Mouse (Mus musculus) lung, postnatal 36 days (tissue): ENCODE data around the gene Creb1.
A peak's percentile ranks its signal among the peaks of the same experiment; 100 is the strongest.

Source experiments
- DNase-seq: peaks from one replicate; pipeline ENCODE4 v3.0.0; 2022; ENCODE audit warnings: mixed read lengths

The Creb1 gene

GRCm38 (mm10) chr1:64546070-64546469 is 13.6 kb downstream of the Creb1 start:
- no peak for DNase-seq

GRCm38 (mm10) chr1:64549380-64549779 is 16.9 kb downstream of the Creb1 start:
- DNase-seq: no peak

GRCm38 (mm10) chr1:64551908-64552307 is 19.5 kb downstream of the Creb1 start:
- DNase-seq: no peak

DNA sequence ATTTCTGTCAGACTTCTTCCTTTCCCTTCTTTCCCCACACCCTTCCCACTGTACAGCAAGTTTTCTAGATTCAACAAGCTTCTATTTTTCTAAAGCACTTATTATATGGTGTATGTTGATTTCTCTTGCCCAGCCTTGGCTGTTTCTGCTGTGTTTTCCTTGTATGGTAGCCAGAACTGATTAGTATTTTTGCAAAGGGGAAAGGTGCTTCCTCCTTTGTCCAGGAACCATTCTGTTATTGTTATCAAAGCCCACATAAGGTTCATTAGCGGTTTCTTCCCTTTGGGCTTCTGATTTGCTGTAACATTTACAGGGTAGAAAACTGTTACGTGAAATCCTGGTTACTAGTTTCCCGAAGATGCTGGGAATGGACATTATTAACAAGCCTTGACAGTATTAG is 27.7 kb downstream of the Creb1 start:
- DNase-seq: no peak

DNA sequence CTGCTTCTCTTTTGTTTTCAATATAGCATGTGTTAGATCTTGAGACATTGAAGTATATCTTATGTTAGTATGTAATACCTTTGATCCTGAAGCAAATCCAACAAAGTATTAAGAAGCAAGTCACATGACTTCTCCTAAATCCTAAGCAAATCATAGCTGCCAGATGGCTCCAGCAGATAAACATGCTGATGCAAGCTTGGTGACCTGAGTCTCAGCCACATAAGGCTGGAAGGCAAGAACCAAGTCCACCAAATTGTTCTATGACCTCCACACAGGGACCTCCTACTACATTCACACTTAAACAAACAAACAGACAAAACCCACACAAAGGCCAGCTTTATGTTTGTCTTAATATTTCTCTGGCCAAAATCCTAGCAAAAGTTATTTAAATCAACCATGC is 35.8 kb downstream of the Creb1 start:
- no peak for DNase-seq

DNA sequence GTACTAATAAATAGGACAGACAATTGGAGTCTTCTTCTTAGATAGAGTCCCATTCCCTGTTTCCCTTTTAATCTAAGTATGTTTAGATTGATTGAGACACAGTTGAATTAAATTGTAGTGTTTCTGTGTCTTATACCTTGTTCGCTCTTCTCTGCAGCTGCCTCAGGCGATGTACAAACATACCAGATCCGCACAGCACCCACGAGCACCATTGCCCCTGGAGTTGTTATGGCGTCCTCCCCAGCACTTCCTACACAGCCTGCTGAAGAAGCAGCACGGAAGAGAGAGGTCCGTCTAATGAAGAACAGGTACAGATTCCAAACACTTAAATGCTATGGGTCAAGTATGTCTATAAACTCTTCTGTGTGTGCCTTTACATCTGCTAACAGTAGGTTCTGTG is 43.6 kb downstream of the Creb1 start:
- DNase-seq: no peak

DNA sequence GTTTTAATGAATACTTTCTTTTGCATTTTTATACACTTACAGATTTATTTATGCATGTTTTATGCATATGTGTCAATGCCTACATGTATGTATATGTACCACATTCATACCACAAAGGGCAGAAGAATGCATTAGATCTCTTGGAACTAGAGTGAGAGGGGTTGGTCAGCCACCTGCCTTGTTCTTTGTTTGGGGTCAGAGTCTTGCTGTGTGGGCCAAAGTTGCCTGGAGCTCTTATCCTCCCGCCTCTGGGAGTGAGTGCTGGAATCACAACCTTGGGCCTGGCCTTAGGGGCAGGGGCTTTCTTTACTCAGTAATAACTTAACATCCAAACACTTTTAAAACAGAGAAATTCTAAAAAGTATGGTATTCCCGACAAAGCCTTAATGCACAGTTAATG is 44.3 kb downstream of the Creb1 start:
- no peak for DNase-seq

GRCm38 (mm10) chr1:64577911-64578310 is 45.5 kb downstream of the Creb1 start:
- DNase-seq: peak; percentile 19

- DNase-seq: no peak
Measured at GRCm38 (mm10) chr1:64578801-64579200, 46.4 kb downstream of the Creb1 start.

DNA sequence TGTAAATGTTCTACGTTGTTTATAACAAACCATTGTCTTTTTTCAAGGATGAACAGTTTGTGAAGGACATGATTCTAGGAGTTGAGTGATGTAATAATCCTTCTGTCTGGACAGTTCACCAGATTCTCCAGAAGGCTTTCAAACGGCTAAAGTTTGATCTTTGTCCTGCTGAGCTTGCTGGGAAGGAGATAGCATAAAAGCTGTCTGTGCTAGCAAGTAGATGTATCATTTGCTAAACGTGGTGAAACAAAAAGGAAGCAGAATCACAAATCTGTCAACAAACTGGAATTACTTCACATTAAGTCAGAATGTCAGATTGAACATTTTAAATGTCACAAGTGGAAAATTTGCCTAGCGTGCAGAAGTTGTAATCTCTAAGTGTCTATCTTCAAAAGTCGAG is 66.5 kb downstream of the Creb1 start:
- no peak for DNase-seq

- peak; percentile 27 for DNase-seq
Measured at GRCm38 (mm10) chr1:64600413-64601077, 68.1 kb downstream of the Creb1 start.

GRCm38 (mm10) chr1:64601242-64601842 is 68.9 kb downstream of the Creb1 start:
- DNase-seq: no peak

DNA sequence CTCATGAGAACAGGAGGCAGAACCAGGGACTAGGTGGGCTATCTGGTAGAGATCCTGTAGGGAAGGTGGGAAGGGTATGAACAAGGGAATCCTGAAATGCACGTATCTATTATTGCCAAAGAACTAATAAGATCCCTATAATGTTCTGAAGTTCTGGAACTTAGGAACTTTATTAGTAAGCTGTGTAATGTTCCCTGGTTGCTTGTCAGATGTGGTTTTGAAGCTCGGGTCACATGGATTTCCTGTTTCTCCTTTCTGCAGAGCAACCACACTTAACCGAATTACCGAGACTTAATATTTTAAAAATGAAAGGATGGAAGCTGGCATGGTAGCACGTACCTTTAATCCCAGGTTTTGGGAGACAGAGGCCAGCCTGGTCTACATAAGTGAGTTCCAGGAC is 70.9 kb downstream of the Creb1 start:
- DNase-seq: no peak

- DNase-seq: no peak
Measured at GRCm38 (mm10) chr1:64609145-64609544, 76.7 kb downstream of the Creb1 start.

- no peak for DNase-seq
Measured at GRCm38 (mm10) chr1:64609976-64610375, 77.5 kb downstream of the Creb1 start.

DNA sequence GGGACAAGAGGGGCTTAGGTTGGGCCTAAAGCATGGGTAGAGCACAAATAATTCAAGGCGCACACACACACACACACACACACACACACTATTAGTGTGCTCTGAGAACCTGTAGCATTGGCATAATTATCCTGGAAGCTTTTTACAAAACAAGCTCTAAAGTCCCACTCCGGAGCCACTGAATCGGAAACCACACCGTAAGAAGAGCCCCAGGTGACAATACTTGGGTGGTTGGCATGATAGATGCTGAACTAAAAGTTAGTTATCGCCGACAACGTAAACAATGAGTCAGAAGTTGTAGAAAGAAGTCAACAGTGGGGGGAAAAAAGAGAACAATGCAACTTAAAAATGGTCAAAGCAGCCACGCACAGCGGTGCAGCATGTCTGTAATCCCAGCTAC is 81.9 kb downstream of the Creb1 start:
- no peak for DNase-seq

DNA sequence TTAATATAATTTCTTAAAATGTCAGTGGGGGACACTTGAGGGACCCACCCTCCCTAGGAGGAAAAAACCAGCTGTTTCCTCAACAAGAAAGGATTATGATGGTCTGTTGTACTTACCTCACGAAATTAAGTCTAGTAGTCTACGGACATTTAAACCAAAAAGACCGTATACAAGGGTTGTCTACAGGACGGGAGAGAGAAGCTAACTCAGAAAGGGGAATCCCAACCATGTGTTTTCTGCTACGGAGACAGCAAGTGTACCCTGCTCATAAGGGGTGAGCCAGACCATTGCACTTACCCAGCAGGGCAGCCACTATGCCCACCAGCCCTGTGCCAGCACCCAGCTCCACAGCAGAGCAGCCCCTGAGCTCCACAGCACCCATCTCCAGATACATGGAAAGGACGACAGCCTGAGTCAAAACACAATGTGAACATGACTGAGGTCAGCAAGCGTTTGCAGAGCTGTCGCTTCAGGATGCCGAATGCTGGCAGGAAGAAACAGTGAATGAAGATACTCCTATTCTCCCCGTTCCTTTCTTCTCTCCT is 82.4 kb downstream of the Creb1 start:
- DNase-seq: no peak

DNA sequence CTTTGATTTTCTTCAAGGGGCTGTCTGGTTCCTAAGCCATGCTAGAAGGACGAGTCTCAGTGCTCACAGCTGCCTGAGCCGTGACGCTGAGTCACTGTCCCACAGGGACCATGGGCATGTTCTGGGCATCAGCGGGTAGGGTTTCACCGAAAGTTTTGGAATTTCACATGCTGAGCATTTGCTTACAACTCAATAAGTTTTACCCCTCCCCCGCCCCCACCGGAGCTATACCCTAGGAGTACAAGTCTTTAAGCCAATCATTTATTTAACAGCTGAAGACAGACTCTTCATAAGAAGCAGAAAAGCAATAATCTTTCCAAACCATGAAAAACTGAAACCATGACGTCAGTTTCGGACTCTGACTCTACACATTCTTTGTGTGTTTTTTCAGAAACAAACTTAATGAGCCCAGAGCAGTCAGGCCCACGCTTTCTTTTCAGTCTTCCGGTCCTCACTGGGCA is 83.1 kb downstream of the Creb1 start:
- no peak for DNase-seq

DNA sequence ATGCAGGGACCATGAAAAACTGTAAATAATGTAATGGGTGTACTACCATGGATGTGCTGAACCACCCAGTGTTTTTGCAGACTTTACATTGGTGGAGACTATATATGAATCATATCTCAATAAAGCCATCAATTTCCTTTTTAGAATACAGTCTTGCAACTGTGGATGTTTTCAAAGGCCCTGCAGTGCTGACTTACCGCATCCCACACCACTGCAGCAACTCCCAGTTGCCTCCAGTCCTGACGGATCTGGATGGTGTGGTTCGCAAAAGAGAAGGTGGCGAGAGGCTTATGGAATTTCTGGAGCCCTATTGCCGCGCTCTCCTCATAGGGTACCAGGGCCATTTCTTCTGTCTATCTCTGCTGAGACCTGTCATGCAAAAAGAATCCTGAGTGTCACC is 83.6 kb downstream of the Creb1 start:
- DNase-seq: no peak

GRCm38 (mm10) chr1:64616531-64616880 is 84.1 kb downstream of the Creb1 start:
- no peak for DNase-seq

- peak; percentile 94 for DNase-seq
Measured at GRCm38 (mm10) chr1:64616881-64617714, 84.7 kb downstream of the Creb1 start, which contains the start of gene Mettl21a. TSS of gene Mettl21a (minus strand) at chr1:64617242.

- DNase-seq: peak; percentile 88
Measured at GRCm38 (mm10) chr1:64617715-64617984, 85.2 kb downstream of the Creb1 start.

- DNase-seq: no peak
Measured at GRCm38 (mm10) chr1:64618226-64618625, 85.8 kb downstream of the Creb1 start.

GRCm38 (mm10) chr1:64621116-64621515 is 88.7 kb downstream of the Creb1 start:
- no peak for DNase-seq
